Mouse (Mus musculus) monocyte, adult 5-6 weeks (primary cell): Measurements from ENCODE around the gene Arid1b. TPM values are rescaled to one million over a fixed set of nuclear protein-coding genes. Genes with fewer than 3 reads are reported as not detected.

Experiments
- ATAC-seq: fragments of 153-309, 156-312 bp; replicated peaks from 2 replicates; pipeline ENCODE4 v1.8.0; 2017; ENCODE audit warnings: mild to moderate bottlenecking; ENCODE audit not compliant: low TSS enrichment, insufficient number of reproducible peaks, severe bottlenecking, poor library complexity, low FRiP score
- total RNA-seq: library from RNA; stranded (forward); fragments of 200-1000, 200-491, 200-594 nt; gene quantifications from 3 replicates; pipeline ENCODE4 v1.2.3, GENCODE M21; 2017

The Arid1b gene
- total RNA-seq, 1 experiment from 2014 or later, result 15.9 TPM

DNA sequence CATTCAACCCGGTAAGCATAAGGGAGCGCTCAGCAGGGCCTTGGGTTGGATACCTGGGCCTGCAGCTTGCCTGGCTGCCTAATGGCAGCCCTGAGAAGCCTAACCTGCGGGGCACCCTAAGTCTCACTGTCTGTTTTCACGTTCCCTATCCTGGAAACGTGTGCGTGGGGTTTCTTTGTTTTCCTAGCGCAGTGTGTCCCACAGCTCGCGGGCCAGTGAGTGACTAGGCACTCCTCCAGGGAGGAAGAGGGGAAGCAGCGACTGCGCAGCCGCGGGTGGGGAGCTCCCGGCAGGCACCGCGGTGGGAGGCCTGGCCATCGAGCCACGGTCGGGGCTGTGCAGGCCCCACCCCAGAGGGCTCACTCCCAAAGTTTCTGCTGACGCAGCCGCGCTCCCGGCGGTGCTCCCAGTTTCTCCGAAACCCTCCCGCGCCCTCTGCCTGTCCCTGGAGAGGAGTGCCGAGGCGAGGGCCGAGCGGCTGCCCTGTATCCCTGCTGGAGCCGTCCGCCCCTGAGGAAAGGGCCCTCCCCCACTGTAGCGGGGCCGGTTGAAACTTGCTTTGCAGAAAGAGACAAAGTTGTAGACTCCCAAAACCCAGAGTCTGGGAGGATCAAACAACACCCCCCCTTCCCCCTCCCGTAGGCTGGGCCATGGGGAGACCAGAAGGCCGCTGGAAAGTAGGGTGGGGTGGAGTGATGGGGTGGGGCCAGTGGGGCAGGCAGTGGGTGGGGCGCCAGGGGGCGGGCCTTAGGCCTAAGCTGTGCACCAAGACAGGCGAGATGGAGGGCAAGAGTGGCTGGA, 195.6 kb downstream of the Arid1b start:
- peak; percentile 79 for ATAC-seq

DNA sequence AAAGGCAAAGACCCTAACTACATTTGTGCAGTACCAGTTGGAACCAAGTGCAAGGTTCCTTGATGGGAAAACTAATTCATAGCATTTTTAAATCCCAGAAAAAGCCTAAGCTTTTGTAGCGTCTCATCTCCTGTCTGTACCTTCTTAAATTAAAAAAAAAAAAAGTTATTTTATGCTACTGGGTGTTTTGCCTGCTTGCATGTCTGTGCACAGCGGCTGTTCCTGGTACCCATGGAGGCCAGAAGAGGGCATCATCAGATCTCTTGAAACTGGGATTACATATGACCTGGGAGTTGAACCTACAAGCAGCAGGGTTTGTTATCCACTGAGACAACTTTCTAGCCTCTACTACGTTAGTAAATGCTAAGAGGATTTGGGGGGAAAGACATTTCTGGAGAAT, 196.2 kb downstream of the Arid1b start:
- ATAC-seq, result no peak

DNA sequence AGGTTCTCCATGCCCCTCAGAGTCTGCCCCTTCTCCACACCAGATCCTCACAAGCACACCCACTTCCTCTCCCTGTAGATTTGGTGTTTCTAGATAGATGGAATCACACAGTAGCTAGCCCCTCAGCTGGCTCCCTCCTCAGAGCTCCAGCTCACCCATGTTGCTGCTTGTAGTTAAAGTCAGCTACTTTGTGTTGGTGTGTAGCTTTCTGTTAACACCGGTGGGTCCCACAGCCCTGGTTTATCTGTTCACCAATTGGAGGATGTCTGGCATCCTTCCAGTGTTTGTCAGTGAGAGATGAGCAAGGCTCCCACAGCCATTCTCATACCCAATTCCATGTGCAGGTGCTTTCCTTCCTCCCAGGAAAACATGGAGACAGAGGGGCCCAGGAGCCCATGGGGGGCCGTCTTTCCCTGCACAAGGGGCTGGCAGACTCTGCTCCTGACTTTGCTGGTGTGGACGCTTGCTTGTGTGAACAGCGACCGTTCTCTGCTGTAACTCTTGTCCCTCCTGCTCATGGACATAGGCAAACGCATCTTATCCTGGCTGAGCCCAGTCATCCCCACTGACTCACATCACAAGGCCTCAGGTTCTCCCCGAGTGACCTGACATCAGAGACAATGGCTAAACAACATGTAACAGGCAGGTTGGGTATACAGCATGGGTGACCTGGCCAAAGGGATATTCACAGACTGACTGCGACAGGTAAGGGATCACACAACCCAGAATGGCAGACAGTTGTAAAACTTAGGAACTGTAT, 200.2 kb downstream of the Arid1b start:
- ATAC-seq, result no peak

DNA sequence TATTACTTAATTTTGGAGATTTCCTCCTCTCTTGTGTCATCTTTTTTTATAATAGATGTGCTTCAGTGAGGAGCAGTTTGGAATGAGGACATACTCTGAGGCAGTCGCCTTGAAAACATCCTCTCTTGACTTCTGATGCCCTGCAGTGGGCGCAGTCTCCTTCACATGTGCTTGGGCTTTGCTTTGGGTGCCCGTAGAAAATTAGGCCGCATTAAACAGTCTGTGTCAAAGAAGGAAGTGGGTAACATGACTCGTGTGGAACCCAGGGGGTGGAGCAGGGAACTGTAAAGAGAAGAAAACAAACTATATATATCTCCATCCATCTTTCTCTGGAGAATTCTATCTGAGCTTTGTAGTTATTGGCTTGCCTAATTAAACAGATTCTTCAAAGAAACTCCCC, 201.3 kb downstream of the Arid1b start:
- ATAC-seq, result peak; percentile 90

DNA sequence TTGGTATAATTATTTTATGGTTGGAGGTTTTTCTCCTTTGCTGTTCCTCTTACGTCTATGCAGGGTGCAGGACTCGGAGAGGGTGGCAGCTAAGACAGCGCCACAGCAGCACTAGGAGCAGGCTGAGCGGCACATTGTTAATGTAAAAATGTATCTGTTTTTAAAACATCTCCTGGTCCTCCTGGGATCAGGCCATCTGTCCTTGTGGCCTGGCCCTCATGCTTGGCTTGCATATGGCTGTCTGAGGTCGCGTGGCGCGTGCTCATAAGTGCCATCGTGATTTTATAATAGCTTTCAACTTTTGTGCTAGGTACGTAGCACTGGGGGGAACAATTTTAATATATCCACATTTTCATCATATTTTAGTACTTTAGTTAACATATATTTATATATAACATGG, 201.9 kb downstream of the Arid1b start:
- ATAC-seq, result peak; percentile 19; the same call in 1 of the 2 replicates

DNA sequence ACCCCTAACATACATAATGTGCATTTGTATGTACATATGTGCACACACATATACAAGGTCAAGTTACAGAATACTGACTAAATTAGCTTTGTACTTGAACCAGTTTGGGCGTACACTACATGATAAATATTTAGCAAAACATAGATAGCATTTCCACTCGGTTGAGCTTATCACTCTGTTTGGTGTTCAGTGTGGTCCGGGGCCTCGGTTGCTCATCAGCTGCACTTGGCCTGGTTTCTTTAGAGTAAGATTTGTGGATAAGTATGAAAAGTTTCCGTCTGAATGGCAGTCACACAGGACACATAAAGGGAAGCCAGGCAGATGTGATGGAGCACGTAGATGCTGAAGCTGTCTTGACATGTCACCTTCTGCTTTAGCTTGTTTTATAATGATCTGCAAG, 202.4 kb downstream of the Arid1b start:
- ATAC-seq, result no peak

DNA sequence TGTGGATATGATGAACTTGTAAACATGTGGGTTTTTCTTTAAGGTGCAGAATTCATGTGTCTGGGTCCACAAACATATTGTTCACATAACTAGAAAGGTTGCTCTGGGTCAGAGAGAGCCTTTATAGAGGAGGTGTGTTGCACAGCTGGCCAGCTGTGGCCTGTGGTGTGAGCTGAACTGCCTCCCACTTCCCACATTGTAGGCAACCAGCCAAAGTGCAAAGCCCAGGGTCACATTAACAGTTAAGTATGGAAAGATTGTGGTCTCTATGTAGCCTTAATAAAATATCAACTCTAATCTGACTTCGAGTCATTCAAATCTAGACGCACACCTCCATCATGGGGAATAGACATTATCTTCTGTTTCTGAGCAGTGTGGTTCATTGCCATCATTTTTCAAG, 203.0 kb downstream of the Arid1b start:
- ATAC-seq, result no peak

DNA sequence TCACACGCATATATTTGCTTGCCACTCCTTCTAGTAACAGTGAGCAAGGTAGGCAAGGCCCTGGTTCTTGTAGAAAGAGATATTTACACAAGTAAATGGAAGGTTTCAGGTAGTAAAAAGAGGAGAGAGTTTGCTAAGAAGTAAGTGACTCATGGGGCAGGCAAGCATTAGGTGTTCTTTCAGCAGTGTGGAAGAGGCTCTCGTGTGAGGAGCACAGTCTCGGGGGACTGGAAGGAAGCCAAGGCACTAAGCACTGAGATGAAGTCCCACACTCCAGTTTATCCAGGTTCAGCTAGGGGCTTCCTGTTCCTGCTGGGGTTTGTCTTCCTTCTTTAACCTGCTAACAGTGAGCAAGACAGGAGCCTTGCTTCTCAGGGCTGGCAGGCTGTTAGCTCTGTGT, 203.6 kb downstream of the Arid1b start:
- ATAC-seq, result no peak

DNA sequence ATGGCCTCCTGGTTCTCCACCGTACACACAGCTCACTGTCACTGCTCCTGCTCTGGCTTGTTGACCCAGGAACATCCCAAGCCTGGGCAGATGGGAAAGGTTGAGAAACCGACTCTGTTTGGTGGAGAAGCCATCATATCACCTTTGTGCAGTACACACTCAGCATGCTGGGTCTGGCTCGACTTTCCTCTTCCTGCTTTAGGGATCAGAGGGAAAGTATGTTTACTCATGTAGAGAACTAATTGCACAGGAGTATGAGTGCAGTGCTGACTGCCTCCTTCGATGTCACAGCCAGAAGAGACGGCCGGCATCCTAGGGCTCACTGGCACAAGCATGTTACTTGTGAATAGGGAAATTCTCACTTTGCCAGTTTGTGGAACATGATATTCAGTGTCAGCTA, 204.1 kb downstream of the Arid1b start:
- ATAC-seq, result no peak

DNA sequence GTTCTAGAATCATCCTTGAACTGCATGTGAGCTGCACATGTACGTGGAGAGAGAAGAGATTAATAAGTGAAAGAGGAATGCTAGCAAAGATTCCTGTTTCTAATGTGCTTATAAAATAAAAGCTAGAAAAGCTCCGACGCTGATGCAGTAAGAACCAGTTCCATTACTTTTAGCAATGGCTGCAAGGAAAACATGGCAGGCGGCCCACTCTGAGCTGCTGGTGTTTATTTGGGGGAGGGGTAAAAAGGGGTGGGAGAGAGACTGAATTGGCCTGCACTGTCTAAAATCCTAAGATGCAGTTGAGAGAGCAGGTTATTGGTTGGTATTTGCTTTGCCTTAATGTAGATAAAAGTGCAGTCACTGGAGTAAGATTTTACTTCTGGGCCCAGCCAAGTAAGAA, 204.7 kb downstream of the Arid1b start:
- ATAC-seq, result no peak

DNA sequence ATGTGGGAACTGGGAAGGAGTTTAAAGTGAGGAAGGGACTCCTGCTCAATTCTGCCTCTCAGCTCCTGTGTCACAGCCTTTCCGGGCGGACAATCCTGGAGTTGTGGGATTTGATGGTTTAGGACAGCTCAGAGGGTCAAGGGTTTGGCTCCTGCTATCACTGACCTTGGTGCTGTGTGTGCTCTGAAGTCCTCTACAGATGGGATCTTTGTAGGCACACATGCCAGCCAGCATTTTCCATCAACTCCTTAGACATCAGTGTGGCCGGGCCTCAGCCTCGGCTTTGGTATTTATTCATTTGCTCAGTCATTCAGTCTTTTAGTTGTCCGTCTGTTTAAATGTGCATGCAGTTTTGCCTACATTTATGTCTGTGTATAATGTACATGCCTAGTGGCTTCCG, 206.5 kb downstream of the Arid1b start:
- ATAC-seq, result no peak

DNA sequence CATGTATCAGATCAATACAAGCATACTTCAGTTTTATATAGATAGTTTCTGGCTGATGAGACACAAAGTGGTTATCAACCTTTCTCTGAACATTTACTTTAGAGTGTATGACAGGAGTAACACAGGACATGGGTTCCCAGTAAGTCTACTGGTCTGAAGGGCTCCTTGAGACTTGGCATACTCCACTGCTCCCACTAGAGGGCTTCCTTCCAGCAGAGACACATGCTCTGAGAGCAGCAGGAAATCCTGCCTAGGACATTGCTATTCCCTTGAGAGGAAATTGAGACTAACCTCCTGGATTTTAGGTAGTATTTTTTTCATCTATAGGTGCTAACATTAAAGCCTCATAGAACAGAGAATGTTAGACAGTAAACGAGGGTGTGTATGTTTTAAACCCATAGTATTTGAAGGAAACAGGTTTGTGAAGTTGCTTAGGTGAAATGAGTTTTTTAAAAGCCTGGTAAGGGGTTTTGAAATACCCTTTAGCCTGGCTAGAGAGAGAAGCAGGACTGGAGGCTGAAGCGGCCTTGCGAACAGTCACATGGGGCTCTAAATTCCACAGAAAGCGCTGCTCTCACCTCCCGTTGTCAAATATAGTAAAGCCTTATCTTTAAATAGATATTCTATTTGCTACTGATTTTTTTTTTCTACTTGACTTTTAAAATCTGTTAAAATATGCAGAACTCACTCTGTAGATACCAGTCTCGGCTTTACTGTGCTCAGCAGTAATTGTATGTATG, 207.9 kb downstream of the Arid1b start:
- ATAC-seq, result peak; percentile 65; the same call in 1 of the 2 replicates

DNA sequence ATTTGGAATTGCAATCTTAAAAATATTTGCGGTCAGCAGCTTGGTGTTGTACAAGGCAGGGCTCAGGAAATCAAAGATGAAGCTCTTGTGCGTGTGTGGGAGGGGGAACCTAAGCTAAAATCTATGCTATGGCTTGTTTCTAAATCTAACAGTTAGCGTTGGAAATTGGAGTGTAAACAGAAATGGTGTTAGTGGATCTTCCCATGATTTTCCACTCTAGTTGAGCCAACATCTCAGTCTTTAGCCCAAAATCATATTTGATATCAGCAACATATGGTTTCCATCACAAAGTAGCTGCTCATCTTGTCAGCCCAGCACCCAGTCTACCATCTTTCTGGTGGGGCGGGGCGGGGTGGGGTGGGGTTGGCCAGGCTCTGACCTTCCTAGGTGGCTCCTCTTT, 208.6 kb downstream of the Arid1b start:
- no peak for ATAC-seq

DNA sequence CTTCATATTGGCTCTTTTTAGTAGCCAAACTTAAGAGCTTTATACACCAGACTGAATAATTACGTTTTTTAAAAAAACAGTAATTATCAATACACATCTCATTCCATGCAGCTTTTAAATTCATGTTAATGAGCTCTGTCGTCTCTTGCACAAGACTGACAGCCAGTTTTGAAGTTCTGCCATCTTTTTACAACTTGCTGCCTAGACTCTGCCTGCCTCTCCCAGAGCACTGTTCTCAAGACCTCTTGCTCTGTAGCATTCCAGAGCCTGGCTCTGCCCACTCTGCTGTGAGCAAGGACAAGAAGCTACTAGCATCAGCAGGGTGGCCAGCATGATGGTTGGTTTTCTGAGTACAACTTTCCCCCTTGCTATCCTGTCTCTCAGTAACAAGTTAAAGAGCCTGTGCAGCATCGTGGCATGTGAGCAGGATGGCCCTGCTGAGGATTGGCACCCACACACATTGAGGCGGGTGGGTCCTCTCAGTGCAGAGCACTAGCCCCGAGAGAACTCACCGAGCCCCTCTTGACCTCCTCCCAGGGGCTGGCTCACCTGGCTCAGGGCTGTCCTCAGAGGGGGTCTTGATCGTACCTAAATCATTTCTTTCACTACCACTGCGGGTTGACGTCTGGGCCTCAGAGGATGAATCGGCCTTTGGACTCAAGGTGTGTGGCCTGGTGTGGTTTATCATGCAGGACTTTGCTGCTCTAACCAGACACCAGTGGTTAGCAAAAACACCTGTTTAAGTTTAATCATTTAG, 209.4 kb downstream of the Arid1b start:
- ATAC-seq, result no peak

DNA sequence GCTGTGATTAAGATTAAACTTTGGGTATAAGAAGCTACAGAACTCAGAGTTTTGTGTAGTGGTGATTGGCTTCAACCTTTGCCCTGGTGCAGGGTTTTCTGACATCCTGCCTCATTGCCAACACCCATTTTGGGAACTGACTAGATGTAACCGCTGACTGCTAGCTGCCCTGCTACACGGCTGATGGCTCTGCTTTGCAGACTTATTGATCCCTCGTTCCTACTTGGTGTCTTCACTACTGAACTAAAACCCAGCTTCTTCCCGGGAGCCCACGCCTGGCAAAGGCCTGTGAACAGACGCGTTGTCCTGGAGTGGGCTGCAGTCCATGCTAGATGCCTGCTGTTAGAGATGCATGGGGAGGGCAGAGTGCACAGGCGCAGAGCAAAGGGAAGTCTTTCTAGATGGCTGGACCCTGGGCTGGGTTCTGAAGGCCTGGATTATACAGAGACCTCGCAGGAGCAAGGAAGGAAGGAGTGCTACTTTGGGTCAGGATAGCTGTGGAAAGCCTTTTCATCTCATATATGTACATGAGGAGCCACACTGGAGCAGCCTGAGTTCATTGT, 210.1 kb downstream of the Arid1b start:
- ATAC-seq, result no peak

DNA sequence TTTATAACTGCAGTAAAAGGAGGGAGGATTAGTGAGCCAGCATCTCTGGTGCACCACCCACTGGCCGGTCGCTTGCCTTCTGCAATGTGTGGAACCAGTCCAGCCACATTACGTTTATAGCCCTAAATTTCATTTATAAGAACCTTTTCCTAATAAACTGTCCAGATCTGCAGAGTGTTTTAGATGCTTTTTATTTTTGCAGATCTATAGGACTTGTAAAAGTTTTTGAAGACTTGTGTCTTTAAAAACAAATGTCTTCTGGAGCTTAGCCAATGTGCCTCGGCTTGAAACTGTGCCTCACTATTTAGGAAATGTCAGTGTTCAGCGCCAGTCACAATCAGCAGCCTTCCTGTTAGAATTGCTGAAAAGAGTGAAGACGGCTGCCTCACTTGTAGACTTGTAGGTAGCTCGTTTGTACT, 211.0 kb downstream of the Arid1b start:
- ATAC-seq, result no peak

DNA sequence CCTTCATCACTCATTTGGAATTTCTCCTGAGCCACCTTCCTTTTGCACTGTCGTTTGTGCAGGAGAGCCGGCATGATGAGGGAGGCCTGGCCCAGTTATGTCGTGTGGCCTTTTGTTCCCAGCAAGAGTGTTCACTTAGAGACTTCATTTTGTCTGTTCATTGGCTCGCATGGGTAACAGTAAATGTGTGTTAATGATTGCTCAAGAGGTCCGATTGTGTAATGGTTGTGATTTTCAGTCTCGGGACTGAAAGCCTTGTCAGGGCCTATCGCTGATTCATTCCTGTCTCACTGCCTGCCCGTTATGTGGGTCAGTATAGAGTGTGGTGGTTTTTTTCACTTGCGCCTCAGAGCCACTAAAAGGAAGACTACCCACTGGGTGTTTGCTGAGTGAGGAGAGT, 212.6 kb downstream of the Arid1b start:
- peak; percentile 69 for ATAC-seq

DNA sequence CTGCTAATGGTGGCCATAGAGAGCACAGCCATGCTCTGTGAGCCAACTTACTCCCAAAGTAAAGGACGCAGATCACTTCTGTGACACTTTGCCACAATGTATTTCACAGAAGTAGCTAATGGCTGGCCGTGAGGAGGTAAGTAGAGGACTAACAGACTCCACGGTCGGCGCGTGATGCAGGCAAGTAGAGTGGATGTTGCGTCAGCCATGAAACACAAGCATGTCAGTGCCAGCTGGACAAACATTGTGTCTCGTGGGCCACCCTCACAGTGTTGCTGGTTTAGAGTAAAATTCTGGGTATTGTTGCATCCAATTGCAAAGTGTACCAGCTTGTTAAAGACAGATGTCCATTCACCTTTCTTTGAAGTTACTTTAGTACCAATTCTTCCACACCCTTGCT, 213.7 kb downstream of the Arid1b start:
- ATAC-seq, result no peak

DNA sequence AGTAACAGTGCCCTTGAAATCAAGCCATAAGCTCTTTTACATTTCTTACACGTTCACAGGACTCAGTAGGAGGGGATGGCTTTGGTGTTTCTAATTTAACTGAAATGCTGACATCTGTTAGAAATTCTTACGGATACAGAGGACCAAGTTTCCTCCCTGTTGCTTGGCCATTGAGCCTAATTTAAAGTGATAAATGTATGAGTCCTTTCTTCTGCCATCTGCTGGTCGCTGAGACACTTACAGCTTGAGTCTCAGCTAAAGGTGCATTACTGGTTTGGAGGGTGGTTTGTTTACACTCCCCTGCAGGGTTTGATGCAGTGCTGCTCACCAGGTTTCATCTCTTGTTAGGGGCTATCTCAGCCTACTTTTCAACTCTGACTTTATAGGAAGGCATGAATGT, 214.2 kb downstream of the Arid1b start:
- ATAC-seq, result no peak
